Mouse (Mus musculus): ENCODE data around the gene Stim1. TPM values are rescaled to one million over a fixed set of nuclear protein-coding genes. Genes with fewer than 3 reads are reported as not detected.
"Not testable (repeated sequence)": the region's sequence is repeated elsewhere in the genome, so short reads cannot be mapped to it uniquely, and the experiment has no call there.

The Stim1 gene
- polyA plus RNA-seq, 2 experiments from 2014 or later = 48.9 to 54.7 TPM

DNA sequence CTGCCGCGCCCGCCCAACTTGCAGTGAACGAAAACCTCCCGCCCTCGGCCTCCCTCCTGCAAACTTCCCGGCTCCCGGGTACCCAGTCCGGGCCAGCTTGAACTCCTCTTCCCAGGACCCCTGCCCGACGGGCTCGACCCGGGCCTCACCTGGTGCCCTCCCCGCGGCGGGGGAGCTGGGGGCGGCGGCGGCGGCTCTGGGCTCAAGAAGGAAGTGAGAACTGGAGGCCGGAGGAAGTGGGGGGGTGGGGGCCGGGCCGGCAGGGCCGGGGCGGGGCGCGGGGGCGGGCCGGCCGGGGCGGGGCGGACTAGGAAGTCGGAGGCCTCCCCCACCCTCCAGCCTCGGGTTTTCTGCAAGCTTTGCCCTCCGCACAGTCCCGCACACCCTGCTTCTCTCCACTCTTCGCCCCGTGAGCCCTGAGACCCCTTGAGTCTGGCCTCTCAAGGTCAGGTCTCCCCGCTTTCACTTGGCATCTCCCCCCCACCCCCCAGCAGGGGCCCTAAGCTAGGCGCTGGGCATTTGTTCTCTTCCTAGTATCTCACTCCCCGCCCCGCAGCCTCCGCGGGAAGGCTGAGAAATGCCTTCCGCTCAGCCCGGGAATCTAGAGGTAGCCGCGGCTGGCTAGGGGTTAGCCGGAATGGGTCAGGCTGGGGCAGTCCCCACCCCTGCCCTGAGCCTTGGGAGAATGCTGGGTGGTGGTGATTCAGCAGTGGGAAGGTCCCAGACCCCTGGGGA is 17.5 kb upstream of the Stim1 start:
- peak; percentile 39 for ATAC-seq

DNA sequence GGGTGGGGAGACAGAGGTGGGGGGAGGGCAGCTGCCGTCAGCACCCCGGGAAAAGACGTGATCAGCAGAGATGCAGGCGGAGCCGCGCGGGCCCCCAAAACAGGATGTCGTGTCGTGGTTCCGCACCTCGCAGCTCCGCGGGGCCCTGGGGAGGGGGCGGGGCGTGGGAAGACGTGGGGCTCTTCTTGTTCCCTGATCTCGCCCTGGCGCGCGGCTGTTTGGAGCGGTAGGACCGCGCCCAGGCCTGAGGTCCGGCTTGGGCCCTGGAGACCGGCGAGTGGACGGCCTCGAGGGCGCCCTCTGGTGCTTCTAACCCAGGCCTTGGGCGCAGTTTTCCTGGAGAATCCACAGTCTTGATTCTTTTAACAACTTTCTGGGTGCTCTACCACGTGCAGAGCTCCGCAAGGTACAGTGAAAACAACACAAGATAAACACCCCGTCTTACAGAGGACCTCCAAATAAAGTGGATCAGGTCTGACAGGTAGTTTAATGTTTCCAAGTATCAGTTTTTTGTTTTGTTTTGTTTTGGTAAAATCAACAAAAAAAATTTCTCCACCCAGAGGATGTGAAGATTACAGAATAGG is 16.9 kb upstream of the Stim1 start:
- peak; percentile 67 for ATAC-seq

DNA sequence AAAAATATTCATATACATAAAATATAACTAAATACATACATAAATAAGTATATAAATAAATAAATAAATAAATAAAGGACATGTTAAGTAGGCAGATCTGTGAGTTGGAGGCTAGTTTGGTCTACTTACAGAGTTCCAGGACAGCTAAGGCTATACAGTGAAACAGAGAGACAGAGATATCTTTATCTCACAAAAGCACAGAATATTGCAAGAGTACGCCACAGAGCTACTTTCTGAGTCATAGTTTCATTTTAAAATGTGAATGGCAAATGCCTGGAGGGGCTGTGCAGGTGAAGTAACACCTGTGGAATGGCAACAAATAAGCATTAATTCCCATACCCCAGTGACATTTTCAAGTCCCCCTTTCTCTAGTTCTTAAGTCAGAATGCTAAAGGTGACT is 14.0 kb upstream of the Stim1 start:
- no peak for ATAC-seq

DNA sequence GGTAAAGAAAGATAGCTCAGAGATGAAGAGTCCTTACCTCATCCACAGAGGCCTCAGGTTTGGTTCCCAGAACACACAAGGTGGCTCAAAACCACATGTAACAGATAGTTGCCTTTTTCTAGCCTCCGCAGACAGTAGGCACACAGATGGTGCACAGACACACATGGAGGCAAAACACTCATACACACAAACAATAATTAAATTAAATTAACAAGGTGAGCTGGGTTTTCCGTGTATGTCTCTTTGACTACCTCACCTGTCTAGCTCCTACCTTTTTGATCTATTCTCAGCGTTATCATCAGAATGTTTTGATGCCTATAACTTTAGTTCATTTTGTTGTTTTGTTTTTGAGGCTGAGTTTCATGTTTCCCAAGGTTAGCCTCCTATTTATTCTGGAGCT is 11.7 kb upstream of the Stim1 start, which contains the start of gene Rhog:
Gene Rhog, minus strand, starts transcription at position 101 of the 400 bp plus-strand sequence.
- no peak for ATAC-seq

DNA sequence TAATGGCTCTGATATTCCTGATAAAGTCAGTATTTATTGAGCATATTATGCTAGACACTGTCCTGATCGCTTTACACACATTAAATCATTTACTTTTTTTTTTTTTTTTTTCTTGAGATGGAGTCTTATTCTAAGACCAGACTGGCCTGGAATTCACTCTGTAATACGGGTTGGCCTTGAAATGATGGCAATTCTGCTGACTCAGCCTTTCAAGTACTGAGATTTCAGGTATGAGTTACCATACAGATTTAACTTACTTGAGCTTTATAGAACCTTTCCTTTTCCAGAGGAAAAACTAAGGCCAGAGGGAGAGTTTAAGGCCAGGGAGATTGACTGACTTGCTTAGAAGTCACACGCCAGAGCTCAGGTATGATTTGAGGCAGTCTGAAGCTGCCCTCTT is 11.0 kb upstream of the Stim1 start:
- ATAC-seq = no peak

DNA sequence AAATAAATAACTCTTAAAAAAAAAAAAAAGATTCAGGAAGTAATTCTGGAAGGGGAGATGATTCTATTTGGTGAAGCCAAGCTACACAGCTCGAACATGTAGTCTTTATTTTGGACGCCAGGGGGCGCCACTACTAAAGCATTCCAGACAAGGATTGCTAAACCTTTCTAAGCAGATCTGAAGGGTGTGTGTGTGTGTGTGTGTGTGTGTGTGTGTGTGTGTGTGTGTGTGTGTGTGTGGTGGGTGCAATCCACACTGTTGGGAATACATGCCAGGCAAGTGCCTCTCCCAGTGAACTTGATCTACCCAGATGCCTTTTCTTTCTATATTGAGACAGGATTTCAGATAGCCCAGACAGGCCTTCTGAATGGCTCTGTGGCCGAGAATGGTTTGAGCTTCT is 9.4 kb upstream of the Stim1 start:
- ATAC-seq = peak; percentile 95

DNA sequence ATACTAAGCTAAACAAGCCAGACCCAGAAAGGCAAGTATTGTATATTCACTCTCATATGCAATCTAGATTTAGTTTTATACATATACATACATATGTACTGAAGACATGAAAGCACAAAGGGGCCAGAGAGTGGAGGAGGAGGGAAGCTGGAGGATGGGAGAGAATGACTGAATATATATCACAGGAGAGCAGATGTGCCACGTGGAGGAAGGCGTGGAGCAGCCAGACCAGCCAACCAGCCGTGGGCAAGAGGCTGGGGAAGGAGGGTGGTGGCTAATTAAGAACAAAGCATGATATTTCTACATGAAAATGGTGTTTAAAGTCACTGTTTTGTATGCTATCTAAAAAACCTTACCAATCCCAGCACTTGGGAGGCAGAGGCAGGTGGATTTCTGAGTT is 8.9 kb upstream of the Stim1 start:
- no peak for ATAC-seq

DNA sequence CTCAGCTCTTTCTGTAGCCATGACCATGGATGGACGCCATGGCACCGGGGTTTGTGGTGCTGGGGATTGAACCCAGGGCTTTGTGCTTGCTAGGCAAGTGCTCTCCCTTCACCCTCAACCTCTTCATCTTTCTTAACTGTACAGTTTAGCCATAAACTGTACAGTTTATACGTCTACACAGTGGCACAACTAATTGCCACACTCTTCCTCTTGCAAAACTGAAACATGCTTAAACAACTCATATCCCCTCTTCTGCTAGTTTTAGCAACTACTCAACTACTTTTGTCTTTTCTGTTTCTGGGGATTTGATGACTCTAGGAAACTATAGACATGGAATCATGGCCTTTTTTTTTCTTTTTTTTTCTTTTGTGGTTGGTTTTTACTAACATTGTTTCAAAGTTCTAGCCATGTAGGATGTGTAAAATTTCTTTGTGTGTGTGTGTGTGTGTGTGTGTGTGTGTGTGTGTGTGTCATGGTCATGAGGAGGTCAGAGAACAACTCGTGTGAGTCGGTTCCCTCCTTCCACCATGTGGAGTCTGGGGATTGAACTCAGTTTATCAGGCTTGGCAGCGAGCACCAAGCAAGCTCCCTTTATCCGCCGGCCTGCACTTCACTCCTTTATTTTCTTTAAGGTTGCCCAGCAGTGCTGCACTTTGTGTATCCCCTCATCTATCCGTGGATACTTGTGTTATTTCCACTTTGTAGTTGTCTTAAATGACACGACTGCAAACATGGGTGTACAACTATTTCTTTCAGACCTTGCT is 7.7 kb upstream of the Stim1 start:
- ATAC-seq = no peak

DNA sequence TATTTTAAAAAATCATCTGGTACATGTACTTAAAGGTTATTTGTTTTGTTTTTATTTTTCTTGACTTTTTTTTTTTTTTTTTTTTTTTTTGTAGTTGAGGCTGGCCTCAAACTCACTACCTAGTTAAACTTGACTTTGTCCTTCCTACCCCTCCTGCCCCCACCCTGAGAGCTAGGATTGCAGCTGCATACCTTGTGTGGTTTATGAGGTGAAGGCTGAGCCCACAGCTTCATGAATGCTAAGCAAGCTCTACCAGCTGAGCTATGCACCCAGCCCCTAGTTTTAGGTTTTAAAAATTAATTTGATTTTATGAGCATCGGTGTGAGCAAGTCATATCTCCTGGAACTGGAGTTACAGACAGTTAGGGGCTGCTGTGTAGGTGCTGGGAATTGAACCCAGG is 7.1 kb upstream of the Stim1 start:
- ATAC-seq = no peak

DNA sequence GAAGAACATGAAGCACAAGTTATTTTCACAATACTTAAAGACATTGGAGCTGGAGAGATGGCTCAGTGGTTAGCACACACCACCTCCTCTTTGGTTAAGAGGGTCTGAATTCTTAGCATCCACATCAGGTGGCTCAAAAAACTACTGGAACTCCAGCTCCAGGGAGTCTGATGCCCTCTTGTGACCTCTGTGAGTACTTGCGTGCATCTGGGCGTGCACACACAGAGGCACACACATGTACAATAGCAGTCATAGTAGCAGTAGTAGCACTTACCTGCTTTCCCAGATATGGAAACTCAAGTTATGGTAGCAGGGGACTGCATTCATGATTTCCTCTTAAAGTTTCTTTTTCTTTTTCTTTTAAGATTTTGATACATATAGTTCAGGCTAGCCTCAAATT is 4.6 kb upstream of the Stim1 start:
- ATAC-seq = no peak

DNA sequence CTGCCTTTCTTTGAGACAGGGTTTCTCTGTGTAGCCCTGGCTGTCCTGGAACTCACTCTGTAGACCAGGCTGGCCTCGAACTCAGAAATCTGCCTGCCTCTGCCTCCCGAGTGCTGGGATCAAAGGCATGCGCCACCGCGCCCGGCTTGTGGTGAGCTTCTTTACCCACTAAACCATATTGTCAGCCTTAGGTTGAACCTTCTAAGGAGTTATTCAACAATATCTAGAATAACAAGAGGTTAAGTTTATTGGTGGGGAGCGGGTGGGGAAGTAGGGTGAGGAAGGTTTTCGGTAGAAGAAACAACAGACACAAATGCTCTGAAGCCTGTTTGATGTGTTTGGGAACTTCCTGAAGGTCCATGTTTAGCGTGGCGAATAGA is 1.6 kb upstream of the Stim1 start:
- not testable (repeated sequence) for ATAC-seq

DNA sequence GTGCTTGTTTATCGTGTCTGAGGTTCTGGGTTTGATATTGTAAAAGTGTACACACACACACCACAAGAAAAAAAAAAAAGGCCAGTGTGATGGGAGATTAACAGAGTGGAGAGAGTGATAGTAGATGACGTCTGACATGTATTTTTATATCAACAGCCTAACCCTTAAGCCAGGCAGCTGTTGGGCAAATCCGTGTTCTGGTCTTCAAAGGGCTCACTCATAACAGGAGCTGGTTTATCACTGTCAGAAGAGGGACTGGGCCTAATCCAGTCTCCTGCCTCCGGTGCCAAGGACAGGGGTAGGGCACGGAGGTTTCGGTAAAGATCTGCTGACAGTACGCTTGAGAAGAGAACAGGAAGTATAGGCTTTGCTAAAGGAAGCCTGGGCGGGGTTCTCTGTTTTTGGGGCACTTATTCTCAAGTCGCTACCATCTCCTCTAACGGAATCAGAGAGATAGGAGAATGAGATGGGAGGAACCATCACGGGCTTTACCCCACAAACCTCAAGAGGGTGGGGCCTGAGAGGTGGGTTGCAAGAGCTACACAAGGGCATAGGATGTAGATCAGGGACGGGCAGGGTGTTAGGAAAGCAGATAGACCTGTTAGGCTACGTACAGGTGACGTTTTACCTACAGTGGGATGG is 1.1 kb upstream of the Stim1 start:
- peak; percentile 67 for ATAC-seq

DNA sequence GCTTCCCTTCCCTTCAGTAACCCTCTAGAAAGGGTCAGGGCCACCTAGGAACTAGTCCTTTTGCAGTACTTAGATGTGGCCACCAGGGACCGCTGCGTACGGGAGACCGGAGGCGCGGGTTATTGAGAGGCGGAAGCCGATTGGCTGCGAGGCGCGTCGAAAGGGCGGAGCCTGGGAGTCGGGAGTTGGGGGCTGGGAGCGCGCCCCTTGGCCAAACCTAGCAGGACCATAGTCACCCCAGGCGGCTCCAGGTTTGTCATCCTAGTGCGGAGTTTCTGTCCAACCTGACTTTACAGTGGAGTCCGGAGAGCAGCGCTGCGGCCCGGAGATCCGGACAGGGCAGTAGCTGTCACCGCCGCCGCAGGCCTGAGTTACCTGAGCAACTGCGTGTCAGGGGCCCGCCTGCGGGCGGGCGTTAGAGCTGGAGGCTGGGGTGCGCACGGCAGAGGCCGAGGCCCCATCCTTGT is 460 bp upstream of the Stim1 start:
- ATAC-seq = peak; percentile 75

DNA sequence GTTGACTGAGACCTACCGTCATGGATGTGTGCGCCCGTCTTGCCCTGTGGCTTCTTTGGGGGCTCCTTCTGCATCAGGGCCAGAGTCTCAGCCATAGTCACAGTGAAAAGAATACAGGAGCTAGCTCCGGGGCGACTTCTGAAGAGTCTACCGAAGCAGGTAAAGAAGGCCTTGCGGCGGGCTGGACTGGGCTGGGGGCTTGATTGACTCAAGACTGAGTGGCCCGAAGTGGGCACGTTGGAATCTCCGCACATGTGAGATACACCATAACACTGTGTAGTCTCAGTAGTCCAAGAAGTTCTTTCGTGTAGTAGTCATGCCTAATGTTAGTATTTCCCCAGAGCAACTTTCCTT is 766 bp downstream of the Stim1 start:
- ATAC-seq = no peak

DNA sequence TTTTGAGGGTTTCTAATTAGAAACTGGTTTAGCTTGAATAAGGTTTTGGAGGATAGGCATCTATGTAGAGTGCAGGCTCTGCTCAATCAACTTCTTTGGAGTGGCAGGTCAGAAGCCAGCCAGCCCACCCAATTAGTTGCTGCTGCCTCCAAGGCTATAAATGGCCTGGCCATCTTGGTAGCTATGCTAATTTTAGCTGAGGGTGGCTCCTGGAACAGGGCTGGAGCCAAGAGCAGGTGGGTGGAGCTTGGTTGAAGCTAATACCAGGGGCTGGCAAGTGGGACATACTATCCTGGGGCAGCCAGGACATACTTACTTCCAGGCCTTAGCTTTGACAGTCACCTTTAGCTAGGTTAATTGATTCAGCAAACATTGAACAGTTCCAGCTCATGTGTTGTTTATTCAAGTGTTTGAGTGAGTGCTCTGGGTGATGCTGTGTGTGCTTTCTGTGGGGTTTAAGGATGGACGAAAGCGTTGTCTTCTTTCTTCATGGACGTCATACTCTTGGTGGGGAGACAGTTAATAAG is 4.9 kb downstream of the Stim1 start:
- no peak for ATAC-seq

DNA sequence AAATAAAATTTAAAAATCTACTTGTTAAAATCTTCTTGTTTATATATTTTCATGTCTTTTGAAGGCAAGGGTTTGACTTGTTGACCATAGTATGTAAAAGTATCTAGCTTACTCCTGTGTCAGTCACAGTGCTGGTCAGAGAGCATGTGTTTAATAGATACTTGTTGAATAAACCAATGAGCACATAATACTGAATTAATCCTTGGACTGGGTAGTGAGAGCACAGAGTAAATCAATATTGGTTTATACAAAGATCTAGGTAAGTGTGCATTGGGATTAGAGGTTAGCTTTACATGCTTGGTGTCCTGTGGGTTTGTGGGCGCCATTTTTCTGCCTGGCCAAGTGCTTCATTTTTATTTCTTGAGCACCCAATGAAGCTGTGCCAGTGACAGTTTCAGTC is 13.8 kb downstream of the Stim1 start:
- no peak for ATAC-seq

DNA sequence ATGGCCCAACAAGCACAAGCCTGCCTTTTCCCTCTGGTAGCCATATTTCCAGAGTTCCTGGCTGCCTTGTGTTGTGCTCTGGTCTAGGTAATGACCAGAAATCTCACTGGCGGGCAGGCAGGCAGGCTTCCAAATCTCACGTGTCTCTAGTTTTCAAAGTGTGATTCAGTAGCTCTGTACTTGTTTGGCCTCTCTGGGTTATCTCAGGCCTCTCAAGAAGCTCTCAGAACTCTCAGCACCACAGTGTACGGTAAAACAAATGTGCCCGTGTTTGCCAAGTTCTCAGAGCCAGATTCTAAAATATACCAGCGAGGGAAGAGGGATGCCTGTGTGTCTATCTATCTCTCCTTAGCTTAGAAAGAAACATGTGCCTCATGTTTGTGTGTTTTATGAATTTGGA is 14.7 kb downstream of the Stim1 start:
- ATAC-seq = no peak

DNA sequence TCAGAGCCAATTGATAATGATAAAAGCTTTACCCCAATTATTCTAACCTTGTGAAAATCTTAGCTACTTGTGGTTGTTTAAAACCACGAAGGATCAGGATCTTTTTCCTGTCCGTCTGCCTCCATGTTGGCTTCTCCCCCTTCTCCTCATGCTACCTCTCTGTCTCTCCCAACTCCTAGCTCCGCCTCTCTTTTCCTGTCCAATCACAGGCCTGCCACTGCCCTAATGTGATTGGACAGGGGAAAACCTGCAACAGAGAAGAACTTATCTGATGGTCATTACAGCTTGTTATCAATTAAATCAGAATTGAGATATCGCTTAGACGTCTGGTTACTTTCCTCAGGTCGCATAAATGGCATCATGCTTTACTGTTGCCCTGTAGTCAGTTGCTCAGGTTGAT is 21.9 kb downstream of the Stim1 start:
- no peak for ATAC-seq

DNA sequence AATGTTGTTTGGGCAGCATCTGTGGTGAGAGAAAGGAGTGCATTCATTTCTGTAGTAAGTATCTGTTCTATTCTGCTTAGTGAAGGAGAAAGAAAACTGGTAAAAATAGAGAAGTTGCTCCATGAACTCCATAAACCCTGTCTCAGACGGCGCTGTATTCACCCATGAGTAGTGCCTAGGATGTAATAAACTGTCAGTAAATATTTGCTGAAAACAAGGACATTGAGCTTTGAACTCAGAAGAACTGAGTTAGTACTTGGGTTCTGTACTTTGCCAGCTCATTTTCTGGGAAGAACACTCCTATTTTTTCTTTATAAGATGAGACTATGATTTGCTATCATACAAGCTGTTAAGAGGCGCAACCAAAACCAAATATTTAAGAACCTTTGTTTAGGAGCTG is 24.6 kb downstream of the Stim1 start:
- no peak for ATAC-seq

DNA sequence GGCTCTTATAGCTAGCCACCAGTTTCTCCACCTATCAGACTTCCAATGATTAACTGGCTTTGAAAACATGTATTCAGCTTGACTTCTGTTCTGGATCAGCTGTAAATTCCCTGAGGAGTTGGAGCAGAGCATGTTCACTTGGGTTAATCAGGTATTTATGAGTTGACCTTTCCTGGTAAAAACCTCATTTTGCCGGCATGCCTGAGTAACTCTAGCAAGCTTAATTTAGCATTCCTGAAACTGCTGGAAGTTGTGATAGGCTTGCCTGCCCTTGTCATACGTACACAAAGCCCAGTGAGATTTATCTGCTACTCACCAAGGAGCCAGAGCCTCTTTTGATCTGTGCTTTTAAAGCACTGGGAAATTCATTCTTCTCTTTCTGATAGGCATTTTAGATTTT is 25.6 kb downstream of the Stim1 start:
- no peak for ATAC-seq

DNA sequence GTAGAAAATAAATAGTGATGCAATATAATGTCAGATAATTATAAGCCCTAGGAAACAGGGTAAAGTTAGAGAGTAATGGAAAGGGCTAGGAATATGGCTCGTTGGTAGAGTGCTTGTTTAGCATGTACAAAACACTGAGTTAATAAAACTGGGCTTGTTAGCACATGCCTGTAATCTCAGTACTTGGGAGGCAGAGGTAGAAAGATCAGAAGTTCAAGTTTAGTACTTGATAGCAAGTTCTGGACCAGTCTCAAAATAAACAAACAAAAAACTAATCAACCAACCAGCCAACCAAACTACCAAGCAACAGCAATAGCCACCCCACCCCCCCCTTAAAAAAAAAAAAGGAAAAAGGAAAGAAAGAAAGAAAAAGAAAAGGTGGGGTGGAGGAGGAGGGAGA is 33.2 kb downstream of the Stim1 start:
- no peak for ATAC-seq

DNA sequence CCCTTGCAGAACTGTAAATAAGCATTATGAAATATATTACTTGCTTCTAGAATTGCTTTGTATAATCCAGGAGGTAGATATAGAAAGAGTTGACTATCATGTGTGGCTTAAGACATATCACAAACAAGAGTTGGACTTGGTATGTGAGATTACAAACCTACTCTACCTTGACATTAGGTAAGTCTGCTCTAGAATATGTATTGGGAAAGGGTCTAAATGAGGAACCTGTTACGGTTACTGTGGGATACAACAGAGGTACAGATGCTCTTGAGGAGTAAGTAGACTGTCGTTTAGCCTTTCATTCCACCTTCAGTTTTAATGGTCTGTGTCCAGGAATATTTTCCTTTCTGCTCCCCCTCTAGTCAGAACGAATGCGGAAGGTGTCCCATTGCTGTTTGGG is 34.9 kb downstream of the Stim1 start:
- ATAC-seq = no peak

DNA sequence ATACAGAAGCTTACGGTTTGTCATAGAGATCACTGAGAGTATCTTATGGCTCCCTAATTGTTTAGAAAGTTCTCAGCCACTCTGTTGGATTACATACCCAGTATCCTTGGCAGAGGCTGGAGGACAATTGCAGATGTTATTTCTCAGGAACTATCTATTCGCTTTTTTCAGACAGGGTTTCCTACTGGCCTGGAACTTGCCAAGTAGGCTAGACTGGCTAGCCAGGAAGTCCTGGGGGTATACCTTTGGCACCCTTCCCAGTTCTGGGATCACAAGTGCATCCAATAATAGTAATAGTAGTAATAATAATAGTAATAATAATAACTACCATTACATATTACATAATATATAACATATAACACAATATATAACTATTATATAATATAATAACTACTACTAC is 38.0 kb downstream of the Stim1 start:
- no peak for ATAC-seq
